Mouse (Mus musculus): Measurements from ENCODE around the gene Ift43.

The Ift43 gene

DNA sequence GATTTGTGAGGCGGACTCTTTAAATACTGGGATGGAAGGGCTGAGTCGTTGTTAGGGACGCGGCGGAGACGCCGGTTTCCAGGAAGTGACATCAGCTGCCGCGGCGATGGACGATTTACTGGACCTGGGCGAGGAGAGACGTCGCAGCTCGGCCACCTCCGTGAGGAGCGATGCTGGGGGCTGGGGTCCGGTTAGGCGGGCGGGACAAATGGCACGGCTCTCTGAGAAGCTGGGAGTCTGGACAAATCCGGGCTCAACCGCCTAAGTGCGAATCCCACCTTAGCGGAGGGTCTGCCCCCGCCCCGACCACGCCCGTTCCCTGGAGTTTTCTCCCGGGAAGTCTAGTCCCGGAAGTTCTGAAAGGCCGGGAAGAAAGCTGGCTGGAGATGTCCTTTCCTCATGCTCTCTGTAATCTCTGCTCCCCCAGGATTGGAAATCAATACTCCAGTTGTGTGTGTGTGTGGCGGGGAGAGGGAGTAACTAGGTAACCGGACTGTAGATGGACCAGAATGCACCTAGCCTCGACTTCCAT is at the start of gene Ift43:
TSS of gene Ift43 (plus strand) at position 61 of the 532 bp plus-strand sequence.
- DNase-seq (ENCODE audit: low spot score) = peak; percentile 91

DNA sequence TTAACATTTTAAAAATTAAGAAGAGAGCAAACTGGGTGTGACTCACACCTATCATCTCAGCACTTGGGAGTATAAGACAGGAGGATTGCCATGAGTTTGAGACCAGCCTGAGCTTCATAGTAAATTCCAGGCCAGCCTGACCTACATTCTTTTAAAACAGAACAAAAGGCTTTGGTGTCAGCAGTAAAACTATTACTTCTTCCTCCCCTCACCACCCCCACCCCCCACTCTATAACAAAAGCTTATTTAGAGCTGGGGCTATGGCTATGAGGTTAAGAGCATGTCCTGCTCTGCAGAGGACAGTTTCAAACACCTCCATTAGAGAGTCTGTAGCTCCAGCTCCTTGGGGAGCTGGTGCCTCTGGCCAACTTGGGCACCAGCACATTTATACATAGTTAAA is 46.8 kb upstream of the Ift43 start:
- no peak for DNase-seq (ENCODE audit: low spot score)

- no peak for DNase-seq (ENCODE audit: low spot score)
Observed at GRCm38 (mm10) chr12:86036368-86037166, 45.8 kb upstream of the Ift43 start.

- DNase-seq (ENCODE audit: low spot score) = peak; percentile 78
Observed at GRCm38 (mm10) chr12:86037235-86037921, 45.0 kb upstream of the Ift43 start.

GRCm38 (mm10) chr12:86039078-86039477 is 43.3 kb upstream of the Ift43 start:
- DNase-seq (ENCODE audit: low spot score) = no peak

DNA sequence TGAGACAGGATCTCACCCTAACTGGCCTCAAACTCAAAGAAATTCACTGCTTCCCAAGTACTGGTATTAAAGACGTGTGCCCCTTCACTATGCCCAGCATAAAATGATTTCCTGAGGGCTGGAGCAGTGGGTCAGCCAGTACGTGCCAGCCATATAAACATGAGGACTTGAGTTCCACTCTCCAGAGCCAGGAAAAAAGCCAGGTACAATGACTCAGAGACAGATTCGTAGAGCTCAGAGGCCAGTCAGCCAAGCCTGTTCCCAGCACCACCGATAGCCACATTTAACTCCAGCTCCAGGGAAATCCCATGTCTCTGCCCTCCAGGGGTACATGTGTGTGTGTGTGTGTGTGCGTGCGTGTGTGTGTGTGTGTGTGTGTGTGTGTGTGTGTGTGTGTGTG is 42.6 kb upstream of the Ift43 start:
- DNase-seq (ENCODE audit: low spot score) = no peak

GRCm38 (mm10) chr12:86046141-86046540 is 36.2 kb upstream of the Ift43 start:
- DNase-seq (ENCODE audit: low spot score) = no peak

DNA sequence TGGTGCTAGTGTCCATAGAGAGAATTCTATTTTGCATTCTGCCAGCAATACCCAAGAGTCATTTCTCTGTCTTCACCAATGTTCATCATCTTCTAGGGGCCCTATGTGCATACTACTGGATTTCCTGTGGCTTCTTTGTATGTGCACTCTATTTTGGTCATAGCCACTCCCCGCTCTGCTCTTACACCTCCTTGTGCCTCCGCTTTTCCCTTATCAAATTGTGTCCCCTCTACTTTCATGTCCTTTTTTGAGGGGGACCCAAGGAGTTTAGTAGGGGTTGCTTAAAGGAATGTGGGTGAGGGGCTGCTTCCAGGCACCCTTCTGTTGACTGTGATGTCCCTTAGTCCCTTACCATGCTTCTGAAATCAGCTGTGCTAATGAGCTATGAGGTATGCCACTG is 35.6 kb upstream of the Ift43 start:
- DNase-seq (ENCODE audit: low spot score) = no peak

GRCm38 (mm10) chr12:86047376-86047775 is 35.0 kb upstream of the Ift43 start:
- DNase-seq (ENCODE audit: low spot score) = no peak

DNA sequence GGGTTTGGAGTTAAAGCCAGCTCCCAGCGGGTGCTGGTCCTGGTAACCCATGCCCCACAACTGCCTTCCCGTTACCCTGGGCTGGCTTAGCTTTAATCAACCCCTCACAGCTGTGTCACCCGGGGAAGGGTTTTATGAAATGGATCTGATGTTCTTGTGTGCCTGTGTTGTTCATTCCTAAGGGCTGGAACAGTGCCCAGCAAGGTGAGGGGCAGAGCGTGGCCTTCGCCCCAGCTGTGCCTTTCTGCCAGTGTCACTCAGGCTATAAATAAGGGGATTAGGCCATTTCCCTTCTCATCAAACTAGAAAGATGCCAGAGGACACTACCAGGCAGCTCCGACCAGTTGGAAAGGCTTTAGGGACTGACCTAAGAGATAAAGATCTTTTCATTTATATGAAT is 32.5 kb upstream of the Ift43 start:
- no peak for DNase-seq (ENCODE audit: low spot score)

- no peak for DNase-seq (ENCODE audit: low spot score)
Observed at GRCm38 (mm10) chr12:86051477-86051876, 30.9 kb upstream of the Ift43 start.

DNA sequence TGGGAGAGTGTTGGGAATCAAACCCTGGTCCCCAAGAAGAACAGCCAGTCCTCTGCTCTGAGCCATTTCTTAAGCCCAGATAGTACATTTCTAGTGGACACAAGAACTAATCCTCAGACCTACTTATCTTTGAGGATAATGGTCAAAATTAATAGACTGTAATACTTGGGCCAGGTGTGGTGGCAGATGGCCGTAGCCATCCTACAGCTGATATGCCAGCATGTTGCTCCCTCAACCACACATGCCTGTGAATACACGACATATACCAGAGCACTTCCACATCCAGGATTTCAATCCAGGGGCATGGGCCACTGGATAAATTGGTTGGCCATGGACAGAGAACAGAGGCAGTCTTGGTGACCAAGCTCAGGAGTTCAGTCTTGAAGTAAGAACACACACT is 27.0 kb upstream of the Ift43 start:
- no peak for DNase-seq (ENCODE audit: low spot score)

DNA sequence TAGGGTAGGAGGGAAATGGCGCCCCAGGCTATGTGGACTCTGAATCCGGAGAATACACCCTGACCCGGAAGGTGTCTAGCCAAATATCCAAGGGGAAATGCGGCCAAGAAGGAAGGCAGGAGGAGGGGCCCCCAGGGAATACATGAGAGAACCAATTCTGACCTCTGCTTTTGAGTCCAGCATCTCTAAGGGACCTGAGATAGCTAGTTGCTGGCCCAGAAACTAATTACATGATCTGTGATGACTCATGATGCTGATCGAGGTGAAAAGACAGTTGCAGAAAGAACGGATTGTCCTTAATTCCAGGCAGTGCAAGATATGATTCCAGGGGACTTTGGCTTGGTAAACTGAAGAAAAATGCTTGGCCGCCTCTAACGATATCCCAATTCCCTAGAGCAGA is 25.4 kb upstream of the Ift43 start:
- no peak for DNase-seq (ENCODE audit: low spot score)

GRCm38 (mm10) chr12:86057516-86057915 is 24.8 kb upstream of the Ift43 start:
- DNase-seq (ENCODE audit: low spot score) = no peak

- no peak for DNase-seq (ENCODE audit: low spot score)
Observed at GRCm38 (mm10) chr12:86059341-86059740, 23.0 kb upstream of the Ift43 start.

GRCm38 (mm10) chr12:86064796-86065195 is 17.5 kb upstream of the Ift43 start:
- DNase-seq (ENCODE audit: low spot score) = no peak

- no peak for DNase-seq (ENCODE audit: low spot score)
Observed at GRCm38 (mm10) chr12:86071432-86071831, 10.9 kb upstream of the Ift43 start.

- DNase-seq (ENCODE audit: low spot score) = peak; percentile 7
Observed at GRCm38 (mm10) chr12:86074681-86075080, 7.7 kb upstream of the Ift43 start.

- DNase-seq (ENCODE audit: low spot score) = no peak
Observed at GRCm38 (mm10) chr12:86075358-86075757, 7.0 kb upstream of the Ift43 start.

GRCm38 (mm10) chr12:86076321-86076901 is 5.9 kb upstream of the Ift43 start:
- peak; percentile 25 for DNase-seq (ENCODE audit: low spot score)

DNA sequence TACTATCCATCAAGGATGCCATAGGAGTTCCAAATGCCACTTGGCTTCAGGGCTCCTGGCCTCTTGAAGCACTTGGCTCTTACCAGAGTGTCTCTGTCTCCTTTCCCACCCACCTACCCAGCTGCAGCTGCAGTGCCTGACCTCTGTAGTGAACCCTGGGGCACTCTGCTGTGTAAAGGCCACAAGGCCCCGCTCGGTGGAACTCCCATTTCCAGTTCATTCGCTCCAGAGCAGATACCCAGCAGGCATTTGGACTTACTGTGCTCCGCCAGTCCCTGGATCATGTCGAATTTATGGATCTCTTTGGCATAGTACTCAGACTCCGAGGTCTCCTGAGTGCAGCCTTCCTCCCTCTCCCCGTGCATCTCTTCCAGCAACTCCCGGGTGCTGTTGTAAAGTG is 5.0 kb upstream of the Ift43 start:
- peak; percentile 61 for DNase-seq (ENCODE audit: low spot score)

- DNase-seq (ENCODE audit: low spot score) = no peak
Observed at GRCm38 (mm10) chr12:86077736-86078135, 4.6 kb upstream of the Ift43 start.

GRCm38 (mm10) chr12:86078176-86078552 is 4.2 kb upstream of the Ift43 start:
- DNase-seq (ENCODE audit: low spot score) = peak; percentile 30

All from embryo, embryonic 10.5 days (tissue).